Mouse (Mus musculus): ENCODE data around the gene Atp13a5.

- TF ChIP-seq CTCF (IDR thresholded peaks at IDR 0.05; ENCODE audit: low read depth) (no peak), EP300 (IDR thresholded peaks at IDR 0.05; ENCODE audit: low read depth) (no peak)
These were observed 161.9 kb downstream of the Atp13a5 start for GRCm38 (mm10) chr16:29216395-29217295.
